Mouse (Mus musculus) intestine, embryonic 16.5 days (tissue): ENCODE data around the gene Nfkbie. TPM values are rescaled to one million over a fixed set of nuclear protein-coding genes. Genes with fewer than 3 reads are reported as not detected.
A peak's percentile ranks its signal among the peaks of the same experiment; 100 is the strongest.

Source experiments
- ATAC-seq: fragments of 200-750 bp; cut with Nextera tagmentation; 2 replicates; pipeline ENCODE4 v1.8.0; 2017; ENCODE audit warnings: moderate TSS enrichment, moderate library complexity
- H3K27ac ChIP-seq: fragments of 300-500 bp; sonication (generic); 2 replicates; pipeline ENCODE4 v1.5.1; 2014; ENCODE audit warnings: mild to moderate bottlenecking, low read length
- H3K27me3 ChIP-seq: fragments of 300-500 bp; sonication (generic); replicated peaks from 2 replicates; pipeline ENCODE4 v1.6.1; 2014; ENCODE audit warnings: low read length, control low read depth, mixed read lengths; ENCODE audit not compliant: control insufficient read depth, insufficient read depth
- H3K36me3 ChIP-seq: fragments of 300-500 bp; sonication (generic); 2 replicates; pipeline ENCODE4 v1.6.1; 2014; ENCODE audit warnings: low read length, control low read depth; ENCODE audit not compliant: control insufficient read depth, insufficient read depth
- H3K4me1 ChIP-seq: fragments of 300-500 bp; sonication (generic); 2 replicates; pipeline ENCODE4 v1.6.1; 2014; ENCODE audit warnings: low read length, control low read depth, mixed read lengths; ENCODE audit not compliant: control insufficient read depth, insufficient read depth
- H3K4me2 ChIP-seq: fragments of 300-500 bp; sonication (generic); 2 replicates; pipeline ENCODE4 v1.6.1; 2014; ENCODE audit warnings: low read depth, low read length, control low read depth
- H3K4me3 ChIP-seq: fragments of 300-500 bp; sonication (generic); 2 replicates; pipeline ENCODE4 v1.5.1; 2014; ENCODE audit warnings: mild to moderate bottlenecking, low read length
- H3K9ac ChIP-seq: fragments of 300-500 bp; sonication (generic); 2 replicates; pipeline ENCODE4 v1.6.1; 2014; ENCODE audit warnings: low read depth, low read length
- H3K9me3 ChIP-seq: fragments of 300-500 bp; sonication (generic); 2 replicates; pipeline ENCODE4 v1.6.1; 2016; ENCODE audit warnings: low read length, control low read depth; ENCODE audit not compliant: control insufficient read depth
- WGBS: fragments of 180-500 bp; shearing (Covaris S2); extraction: QIAGEN DNeasy Blood & Tissue Kit; methylation state at CpG from one replicate; pipeline ENCODE4 v1.1.7; 2014; 5-methylcytosine and 5-hydroxymethylcytosine counted together
- polyA plus RNA-seq: library from polyadenylated mRNA; unstranded; fragments of >200 nt; fragmentation: Nextera tagmentation; extraction: Ambion mirVana; gene quantifications from 2 replicates; pipeline ENCODE4 v1.2.1, GENCODE M21; 2015

Gene Nfkbie
- polyA plus RNA-seq, 1 experiment from 2014 or later = 5.5 TPM

DNA sequence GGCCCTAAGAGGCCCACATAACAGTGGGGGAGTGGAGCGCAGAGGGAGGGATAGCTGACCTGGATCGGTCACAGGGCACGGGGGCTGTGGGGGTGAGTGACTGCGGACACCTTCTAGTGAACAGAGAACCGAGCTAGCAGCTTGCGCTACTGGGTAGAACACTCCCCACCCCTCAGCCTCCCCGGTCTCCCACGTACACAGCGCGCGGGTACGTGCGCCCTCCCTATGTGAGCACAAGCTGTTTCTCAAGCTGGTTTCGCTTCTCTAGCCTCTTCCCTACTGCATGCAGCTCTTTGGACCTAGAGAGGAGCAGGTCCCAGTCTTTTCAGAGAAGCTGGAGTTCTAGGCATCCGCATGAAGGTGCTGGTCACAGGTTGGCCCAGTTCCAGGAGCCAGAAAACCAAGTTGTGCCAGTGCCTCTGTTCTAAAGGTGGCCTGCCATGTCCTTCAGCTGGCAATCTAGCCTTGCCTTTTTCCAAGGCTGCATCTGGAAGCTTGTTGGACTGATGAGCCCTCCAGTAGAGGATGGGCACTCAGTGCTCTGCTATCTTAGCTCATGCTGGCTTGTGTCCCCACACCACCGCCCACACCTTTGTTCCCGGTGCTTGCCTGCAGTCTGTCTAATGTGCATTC lies 18.7 kb downstream of the Nfkbie start:
- peak overlapping the region; percentile 100 for H3K9ac ChIP-seq
- peak overlapping the region; percentile 84 for H3K4me2 ChIP-seq
- H3K4me1 ChIP-seq = peaks cover 27% of the 10 kb centered on the region
- ATAC-seq = peak; percentile 70
- H3K4me3 ChIP-seq = peak overlapping the region; percentile 100
- WGBS = 3% methylated on average over 17 of the region's 17 CpGs
- H3K9me3 ChIP-seq = no peaks in the 10 kb centered on the region
- peak overlapping the region; percentile 98 for H3K27ac ChIP-seq
- H3K27me3 ChIP-seq = no peaks in the 10 kb centered on the region
- peaks cover 16% of the 10 kb centered on the region for H3K36me3 ChIP-seq

DNA sequence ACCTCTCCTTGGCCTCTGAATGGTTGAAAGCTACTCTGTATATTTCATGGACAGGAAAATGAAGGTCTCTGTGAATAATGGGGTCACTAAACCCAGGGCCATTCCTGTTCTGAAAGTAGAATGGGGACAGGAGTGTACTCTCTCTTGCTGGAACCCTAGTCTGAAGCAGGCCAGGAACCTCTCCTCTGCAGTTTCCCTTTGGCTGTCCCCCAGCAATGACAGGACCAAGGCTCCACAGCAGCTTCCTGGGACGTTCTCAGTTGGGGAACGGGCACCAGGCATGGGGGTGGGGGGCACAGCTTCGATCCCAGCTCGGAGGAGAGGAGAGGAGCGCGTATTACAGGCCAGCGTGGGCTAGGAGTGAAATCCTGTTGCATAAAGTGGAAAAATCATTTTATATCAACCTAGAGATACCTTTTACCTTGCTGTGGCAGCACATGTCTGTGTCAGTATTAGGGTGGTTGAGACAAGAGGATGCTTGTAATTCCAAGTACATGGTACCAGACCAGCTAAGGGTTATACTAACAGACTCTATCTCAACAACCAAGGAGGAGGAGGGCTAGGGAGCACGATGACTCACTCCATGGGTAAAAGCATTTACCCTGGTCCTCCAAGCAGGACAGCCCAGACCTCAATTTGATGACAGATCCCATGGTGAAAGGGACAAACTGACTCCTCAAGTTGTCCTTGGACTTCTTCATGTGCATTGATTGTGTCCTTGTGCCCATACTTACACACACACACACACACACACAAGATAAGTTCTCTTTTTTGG lies 19.8 kb downstream of the Nfkbie start:
- no peak for ATAC-seq

DNA sequence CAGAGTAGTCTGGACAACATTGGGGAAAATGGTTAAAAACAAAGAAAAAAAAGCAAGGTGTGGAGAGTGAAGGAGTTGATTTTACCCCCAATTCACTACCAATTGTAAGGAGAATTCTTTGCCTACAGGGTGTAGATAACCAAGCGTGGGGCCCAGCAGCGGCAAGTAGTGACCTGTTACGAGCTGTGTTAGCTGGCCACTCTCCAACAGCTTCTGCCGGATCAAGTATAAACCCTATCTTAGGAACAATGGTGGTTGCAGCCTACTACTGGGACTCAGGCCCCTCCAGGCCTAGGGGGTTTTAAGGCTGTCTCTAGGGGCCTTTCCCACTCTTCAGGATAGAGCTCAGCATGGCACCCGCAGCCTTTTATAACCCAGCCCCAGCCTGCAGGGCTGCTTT lies 22.7 kb downstream of the Nfkbie start:
- WGBS = 54% methylated on average over 5 of the region's 5 CpGs
- no peak for ATAC-seq
- Histone ChIP-seq H3K4me3 (no peak overlapping the region), H3K27ac (no peak overlapping the region), H3K9me3 (no peaks in the 10 kb centered on the region), H3K4me2 (no peak overlapping the region), H3K36me3 (no peaks in the 10 kb centered on the region), H3K27me3 (no peaks in the 10 kb centered on the region), H3K4me1 (peaks cover 19% of the 10 kb centered on the region), H3K9ac (no peak overlapping the region)

More for the DNA sequence above, 19.8 kb downstream of the Nfkbie start:
- Histone ChIP-seq H3K4me2 (no peak overlapping the region), H3K36me3 (peaks cover 10% of the 10 kb centered on the region), H3K4me1 (peaks cover 24% of the 10 kb centered on the region), H3K9me3 (no peaks in the 10 kb centered on the region), H3K9ac (peak overlapping the region; percentile 100; the same call in 1 of the 2 replicates), H3K27me3 (no peaks in the 10 kb centered on the region), H3K27ac (peak overlapping the region; percentile 98; the same call in 1 of the 2 replicates), H3K4me3 (no peak overlapping the region)
- WGBS = 88% methylated on average over 8 of the region's 8 CpGs

DNA sequence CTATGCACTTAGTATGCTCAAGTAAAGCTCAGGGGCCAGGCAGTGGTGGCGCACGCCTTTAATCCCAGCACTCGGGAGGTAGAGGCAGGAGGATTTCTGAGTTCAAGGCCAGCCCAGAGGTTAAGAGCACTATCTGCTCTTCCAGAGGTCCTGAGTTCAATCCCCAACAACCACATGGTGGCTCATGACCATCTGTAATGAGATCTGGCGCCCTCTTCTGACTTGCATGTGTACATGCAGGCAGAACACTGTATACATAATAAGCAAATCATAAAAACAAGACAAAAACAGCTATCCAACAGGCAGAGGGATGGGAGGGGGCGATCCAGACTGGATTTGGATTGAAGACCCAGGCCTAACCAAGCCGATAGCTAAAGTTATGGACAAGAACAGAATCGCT lies 23.3 kb downstream of the Nfkbie start:
- 78% methylated on average over 7 of the region's 7 CpGs for WGBS
- Histone ChIP-seq H3K36me3 (no peaks in the 10 kb centered on the region), H3K27ac (no peak overlapping the region), H3K4me2 (no peak overlapping the region), H3K9me3 (no peaks in the 10 kb centered on the region), H3K4me3 (no peak overlapping the region), H3K27me3 (no peaks in the 10 kb centered on the region), H3K9ac (no peak overlapping the region), H3K4me1 (peaks cover 19% of the 10 kb centered on the region)
- ATAC-seq = no peak

DNA sequence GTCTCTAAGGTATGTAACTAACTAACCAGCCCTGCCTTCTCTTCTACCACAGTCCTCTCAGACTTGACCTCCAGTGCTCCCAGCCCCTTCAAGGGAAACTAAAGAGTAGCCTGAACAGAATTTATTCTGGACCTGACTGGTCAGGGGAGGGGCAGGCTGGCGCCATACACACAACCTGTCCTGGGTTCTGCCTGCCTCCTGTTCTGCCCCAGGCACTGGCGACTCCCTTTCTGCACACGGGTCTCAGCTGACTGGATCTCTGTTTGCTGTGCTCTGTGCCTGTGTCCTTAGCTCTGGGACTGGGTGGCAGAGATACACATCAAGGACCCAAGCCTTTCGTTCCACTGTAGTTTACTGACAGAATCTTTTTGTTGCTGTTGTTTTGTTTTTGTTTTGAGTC lies 24.1 kb downstream of the Nfkbie start:
- 83% methylated on average over 4 of the region's 4 CpGs for WGBS
- no peaks in the 10 kb centered on the region for H3K36me3 ChIP-seq
- H3K4me1 ChIP-seq = peaks cover 21% of the 10 kb centered on the region
- no peak overlapping the region for H3K4me2 ChIP-seq
- no peak overlapping the region for H3K4me3 ChIP-seq
- H3K9me3 ChIP-seq = no peaks in the 10 kb centered on the region
- H3K27me3 ChIP-seq = no peaks in the 10 kb centered on the region
- H3K9ac ChIP-seq = no peak overlapping the region
- ATAC-seq = no peak
- no peak overlapping the region for H3K27ac ChIP-seq

DNA sequence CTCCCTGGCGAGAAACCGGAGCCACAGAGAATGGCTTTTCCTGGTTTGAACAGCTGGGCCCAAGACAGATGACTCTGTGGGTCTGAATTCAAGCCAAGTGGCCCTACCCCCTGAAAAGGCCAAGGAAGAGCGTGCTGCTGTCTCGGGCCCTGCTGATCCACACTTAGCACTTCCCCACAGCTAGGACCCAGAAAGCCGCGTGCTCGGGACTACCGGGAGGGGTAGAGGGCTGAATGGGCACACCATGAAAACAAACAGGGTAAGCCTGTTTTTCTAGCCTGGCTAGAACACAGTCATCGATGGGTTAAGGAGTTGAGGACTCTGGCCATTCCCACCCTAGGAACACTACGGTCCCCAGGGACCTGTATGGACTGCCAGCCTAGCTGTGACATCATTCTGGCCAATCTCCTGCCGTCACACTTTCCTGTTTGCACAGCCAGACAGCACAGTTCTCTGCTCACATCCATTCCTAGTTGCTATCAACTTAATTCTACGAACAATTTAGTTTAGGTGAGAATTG lies 25.5 kb downstream of the Nfkbie start:
- Histone ChIP-seq H3K36me3 (no peaks in the 10 kb centered on the region), H3K4me1 (peaks cover 25% of the 10 kb centered on the region), H3K4me2 (no peak overlapping the region), H3K27ac (0 out of 2 replicates have a peak overlapping the region, but pooled peaks have one; percentile 33), H3K9ac (peak overlapping the region; percentile 53; the same call in 1 of the 2 replicates), H3K9me3 (no peaks in the 10 kb centered on the region), H3K27me3 (no peaks in the 10 kb centered on the region), H3K4me3 (no peak overlapping the region)
- ATAC-seq = no peak
- 18% methylated on average over 12 of the region's 12 CpGs for WGBS

DNA sequence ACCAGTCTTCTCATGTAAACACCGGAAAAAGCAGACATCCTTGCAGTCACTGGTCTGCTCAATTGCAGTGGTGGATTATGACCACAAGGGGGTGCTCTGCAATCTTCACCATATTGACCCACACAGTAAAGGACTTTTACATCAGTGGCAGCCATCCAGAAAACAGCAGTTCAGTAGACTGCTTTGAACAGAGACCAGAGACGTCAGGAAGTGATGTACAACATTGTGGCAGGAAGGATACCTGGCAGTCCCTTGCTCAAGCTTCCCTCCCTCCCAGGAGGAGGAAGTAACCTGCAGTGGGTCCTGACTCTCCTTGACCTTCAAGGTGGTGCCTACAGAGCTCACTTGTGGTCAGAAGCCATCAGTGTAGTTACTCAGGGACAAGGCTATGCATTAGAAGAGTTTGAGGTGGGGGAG lies 26.1 kb downstream of the Nfkbie start:
- Histone ChIP-seq H3K27me3 (no peaks in the 10 kb centered on the region), H3K36me3 (no peaks in the 10 kb centered on the region; the same call in 1 of the 2 replicates), H3K4me2 (no peak overlapping the region), H3K4me3 (no peak overlapping the region), H3K9ac (no peak overlapping the region), H3K4me1 (peaks cover 25% of the 10 kb centered on the region), H3K27ac (no peak overlapping the region), H3K9me3 (no peaks in the 10 kb centered on the region)
- ATAC-seq = 0 out of 2 replicates have a peak, but pooled peaks have one; percentile 13
- WGBS = 8% methylated on average over 2 of the region's 2 CpGs

DNA sequence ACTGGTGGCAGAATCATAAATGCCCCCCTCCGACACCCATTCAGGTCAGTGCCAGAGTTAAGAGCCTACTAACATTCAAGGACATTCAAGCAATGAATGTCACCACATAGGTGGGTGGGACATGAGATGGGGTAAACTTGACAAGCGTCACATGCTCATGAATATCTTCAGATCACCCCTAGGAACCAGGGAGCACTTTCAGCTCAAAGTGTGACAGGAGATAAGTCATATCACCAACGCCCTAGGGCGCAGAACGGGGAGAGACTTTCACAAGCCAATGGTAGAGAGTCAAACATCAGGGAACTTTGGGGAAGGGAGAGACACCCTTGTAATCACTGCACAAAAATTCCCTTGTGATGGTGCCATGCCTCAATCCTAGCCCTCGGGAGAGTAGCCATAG lies 26.7 kb downstream of the Nfkbie start:
- Histone ChIP-seq H3K4me3 (no peak overlapping the region), H3K27me3 (no peaks in the 10 kb centered on the region), H3K9ac (no peak overlapping the region), H3K27ac (no peak overlapping the region), H3K4me1 (peaks cover 25% of the 10 kb centered on the region), H3K36me3 (no peaks in the 10 kb centered on the region; the same call in 1 of the 2 replicates), H3K9me3 (no peaks in the 10 kb centered on the region), H3K4me2 (no peak overlapping the region)
- 88% methylated on average over 6 of the region's 6 CpGs for WGBS
- no peak for ATAC-seq

DNA sequence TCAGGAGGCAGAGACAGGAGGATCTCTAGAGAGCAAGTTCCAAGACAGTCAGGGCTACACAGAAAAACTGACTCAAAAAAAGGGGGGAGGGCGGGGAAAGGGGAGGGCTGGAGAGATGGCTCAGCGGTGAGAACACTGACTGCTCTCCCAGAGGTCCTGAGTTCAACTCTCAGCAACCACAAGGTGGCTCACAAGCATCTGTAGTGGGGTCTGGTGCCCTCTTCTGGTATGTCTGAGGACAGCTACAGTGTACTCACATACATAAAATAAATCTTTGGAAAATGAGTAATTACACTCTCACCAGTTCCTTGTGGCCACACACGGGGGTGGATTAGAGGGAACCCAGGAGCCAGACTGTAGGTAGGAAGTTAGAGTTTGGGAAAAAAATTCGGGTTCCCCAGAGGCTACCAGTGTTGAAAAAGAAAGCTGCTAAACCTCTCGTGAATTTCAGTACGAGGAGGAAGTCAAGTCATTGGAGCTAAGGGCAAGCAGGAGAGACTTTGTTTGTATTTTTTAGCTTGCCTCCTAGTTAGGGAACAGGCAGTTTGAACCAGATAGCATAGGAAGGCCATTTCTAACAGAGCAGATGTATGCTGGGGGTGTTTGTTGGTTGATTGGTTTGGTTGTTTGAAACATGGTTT lies 27.3 kb downstream of the Nfkbie start:
- 61% methylated on average over 6 of the region's 6 CpGs for WGBS
- Histone ChIP-seq H3K27me3 (no peaks in the 10 kb centered on the region), H3K9ac (no peak overlapping the region)

More for the DNA sequence above, 27.3 kb downstream of the Nfkbie start:
- ATAC-seq = no peak
- Histone ChIP-seq H3K4me2 (no peak overlapping the region), H3K27ac (no peak overlapping the region), H3K4me1 (peaks cover 25% of the 10 kb centered on the region), H3K4me3 (no peak overlapping the region), H3K36me3 (no peaks in the 10 kb centered on the region; the same call in 1 of the 2 replicates), H3K9me3 (no peaks in the 10 kb centered on the region)
